Mouse (Mus musculus): ENCODE data around the gene Stk10. TPM values are rescaled to one million over a fixed set of nuclear protein-coding genes. Genes with fewer than 3 reads are reported as not detected.

Stk10 gene
- polyA plus RNA-seq, 1 experiment from 2014 or later = 1.6 TPM

- 56% methylated on average over 13 of the region's 13 CpGs for WGBS
- H3K4me2 ChIP-seq = no peak overlapping the region
- ATAC-seq (ENCODE audit: insufficient number of reproducible peaks, insufficient read depth, low FRiP score, low TSS enrichment, low read depth) = no peak
- H3K9me3 ChIP-seq = no peaks in the 10 kb centered on the region
- H3K36me3 ChIP-seq = no peaks in the 10 kb centered on the region
- peaks cover 52% of the 10 kb centered on the region for H3K4me1 ChIP-seq
- H3K4me3 ChIP-seq = no peak overlapping the region
- H3K27me3 ChIP-seq = no peaks in the 10 kb centered on the region
- 0 out of 2 replicates have a peak overlapping the region, but pooled peaks have one; percentile 32 for H3K9ac ChIP-seq
- H3K27ac ChIP-seq = peak overlapping the region; percentile 64
These were observed 19.4 kb downstream of the Stk10 start for GRCm38 (mm10) chr11:32552401-32553090.

- Histone ChIP-seq H3K4me3 (no peak overlapping the region), H3K9ac (no peak overlapping the region), H3K27me3 (no peaks in the 10 kb centered on the region), H3K4me1 (peaks cover 53% of the 10 kb centered on the region), H3K27ac (peak overlapping the region; percentile 60), H3K9me3 (no peaks in the 10 kb centered on the region), H3K4me2 (no peak overlapping the region), H3K36me3 (no peaks in the 10 kb centered on the region)
- ATAC-seq (ENCODE audit: insufficient number of reproducible peaks, insufficient read depth, low FRiP score, low TSS enrichment, low read depth) = no peak
- WGBS = 70% methylated on average over 14 of the region's 14 CpGs
These were observed 20.4 kb downstream of the Stk10 start for GRCm38 (mm10) chr11:32553311-32554140.

GRCm38 (mm10) chr11:32554141-32555091 lies 21.3 kb downstream of the Stk10 start:
- H3K4me3 ChIP-seq = no peak overlapping the region
- H3K4me1 ChIP-seq = peaks cover 52% of the 10 kb centered on the region
- H3K9ac ChIP-seq = no peak overlapping the region
- H3K36me3 ChIP-seq = no peaks in the 10 kb centered on the region
- H3K9me3 ChIP-seq = no peaks in the 10 kb centered on the region
- H3K27ac ChIP-seq = no peak overlapping the region
- no peaks in the 10 kb centered on the region for H3K27me3 ChIP-seq
- no peak overlapping the region for H3K4me2 ChIP-seq
- 90% methylated on average over 14 of the region's 14 CpGs for WGBS
- no peak for ATAC-seq (ENCODE audit: insufficient number of reproducible peaks, insufficient read depth, low FRiP score, low TSS enrichment, low read depth)

GRCm38 (mm10) chr11:32555103-32555689 lies 22.1 kb downstream of the Stk10 start:
- H3K9me3 ChIP-seq = no peaks in the 10 kb centered on the region
- H3K4me3 ChIP-seq = no peak overlapping the region
- 87% methylated on average over 12 of the region's 12 CpGs for WGBS
- no peak overlapping the region for H3K27ac ChIP-seq
- H3K36me3 ChIP-seq = no peaks in the 10 kb centered on the region
- peaks cover 45% of the 10 kb centered on the region for H3K4me1 ChIP-seq
- no peak for ATAC-seq (ENCODE audit: insufficient number of reproducible peaks, insufficient read depth, low FRiP score, low TSS enrichment, low read depth)
- no peak overlapping the region for H3K4me2 ChIP-seq
- no peak overlapping the region for H3K9ac ChIP-seq
- no peaks in the 10 kb centered on the region for H3K27me3 ChIP-seq

- Histone ChIP-seq H3K36me3 (no peaks in the 10 kb centered on the region), H3K9ac (no peak overlapping the region)
- 76% methylated on average over 10 of the region's 10 CpGs for WGBS
These were observed 23.4 kb downstream of the Stk10 start for GRCm38 (mm10) chr11:32556333-32556990.

GRCm38 (mm10) chr11:32558026-32558425 lies 24.9 kb downstream of the Stk10 start:
- no peak overlapping the region for H3K9ac ChIP-seq
- no peaks in the 10 kb centered on the region for H3K9me3 ChIP-seq
- no peak overlapping the region for H3K4me3 ChIP-seq
- no peak overlapping the region for H3K27ac ChIP-seq
- H3K27me3 ChIP-seq = no peaks in the 10 kb centered on the region
- H3K4me2 ChIP-seq = no peak overlapping the region
- peaks cover 17% of the 10 kb centered on the region for H3K4me1 ChIP-seq
- no peaks in the 10 kb centered on the region for H3K36me3 ChIP-seq
- no peak for ATAC-seq (ENCODE audit: insufficient number of reproducible peaks, insufficient read depth, low FRiP score, low TSS enrichment, low read depth)
- WGBS = 97% methylated on average over 4 of the region's 4 CpGs

More at GRCm38 (mm10) chr11:32556333-32556990, 23.4 kb downstream of the Stk10 start:
- no peak for ATAC-seq (ENCODE audit: insufficient number of reproducible peaks, insufficient read depth, low FRiP score, low TSS enrichment, low read depth)
- H3K27ac ChIP-seq = no peak overlapping the region
- H3K27me3 ChIP-seq = no peaks in the 10 kb centered on the region
- no peak overlapping the region for H3K4me3 ChIP-seq
- H3K4me1 ChIP-seq = peaks cover 32% of the 10 kb centered on the region
- no peaks in the 10 kb centered on the region for H3K9me3 ChIP-seq
- no peak overlapping the region for H3K4me2 ChIP-seq

- no peaks in the 10 kb centered on the region for H3K27me3 ChIP-seq
- H3K9ac ChIP-seq = no peak overlapping the region
- no peak overlapping the region for H3K27ac ChIP-seq
- peaks cover 10% of the 10 kb centered on the region for H3K4me1 ChIP-seq
- H3K4me3 ChIP-seq = no peak overlapping the region
- ATAC-seq (ENCODE audit: insufficient number of reproducible peaks, insufficient read depth, low FRiP score, low TSS enrichment, low read depth) = no peak
- 45% methylated on average over 8 of the region's 8 CpGs for WGBS
- no peaks in the 10 kb centered on the region for H3K36me3 ChIP-seq
- H3K9me3 ChIP-seq = no peaks in the 10 kb centered on the region
- no peak overlapping the region for H3K4me2 ChIP-seq
These were observed 25.6 kb downstream of the Stk10 start for GRCm38 (mm10) chr11:32558677-32559076.

GRCm38 (mm10) chr11:32560015-32560770 lies 27.1 kb downstream of the Stk10 start:
- Histone ChIP-seq H3K9ac (no peak overlapping the region), H3K36me3 (no peaks in the 10 kb centered on the region), H3K9me3 (no peaks in the 10 kb centered on the region), H3K4me3 (no peak overlapping the region), H3K27me3 (no peaks in the 10 kb centered on the region), H3K4me1 (peaks cover 13% of the 10 kb centered on the region), H3K27ac (no peak overlapping the region), H3K4me2 (no peak overlapping the region)
- no peak for ATAC-seq (ENCODE audit: insufficient number of reproducible peaks, insufficient read depth, low FRiP score, low TSS enrichment, low read depth)
- 73% methylated on average over 12 of the region's 12 CpGs for WGBS

GRCm38 (mm10) chr11:32561465-32562355 lies 28.6 kb downstream of the Stk10 start:
- Histone ChIP-seq H3K27me3 (no peaks in the 10 kb centered on the region), H3K9ac (no peak overlapping the region), H3K4me2 (no peak overlapping the region), H3K27ac (no peak overlapping the region), H3K9me3 (no peaks in the 10 kb centered on the region), H3K4me1 (peaks cover 10% of the 10 kb centered on the region), H3K4me3 (no peak overlapping the region), H3K36me3 (no peaks in the 10 kb centered on the region)
- no peak for ATAC-seq (ENCODE audit: insufficient number of reproducible peaks, insufficient read depth, low FRiP score, low TSS enrichment, low read depth)
- WGBS = 77% methylated on average over 10 of the region's 10 CpGs
